Mouse (Mus musculus) layer of hippocampus, adult 18-20 months (tissue): ENCODE results near the gene Ggt6. TPM values are rescaled to one million over a fixed set of nuclear protein-coding genes. Genes with fewer than 3 reads are reported as not detected.
A peak's percentile ranks its signal among the peaks of the same experiment; 100 is the strongest.
"Not testable (repeated sequence)": the region's sequence is repeated elsewhere in the genome, so short reads cannot be mapped to it uniquely, and the experiment has no call there.

ENCODE experiments used
- DNase-seq, 2 experiments: peaks; one replicate each; pipeline ENCODE4 v3.0.0; 2022; ENCODE audit warnings: low spot score in 2 of 2
- total RNA-seq, 2 experiments: library from RNA; stranded (reverse); gene quantifications; 2 replicates each; pipeline ENCODE4 v1.2.3; 2021

Ggt6 gene
- total RNA-seq, 2 experiments from 2014 or later: 0.25 TPM; not detected in 1

- no peak for DNase-seq
These were observed 24.7 kb upstream of the Ggt6 start for GRCm38 (mm10) chr11:72410521-72411092.

DNA sequence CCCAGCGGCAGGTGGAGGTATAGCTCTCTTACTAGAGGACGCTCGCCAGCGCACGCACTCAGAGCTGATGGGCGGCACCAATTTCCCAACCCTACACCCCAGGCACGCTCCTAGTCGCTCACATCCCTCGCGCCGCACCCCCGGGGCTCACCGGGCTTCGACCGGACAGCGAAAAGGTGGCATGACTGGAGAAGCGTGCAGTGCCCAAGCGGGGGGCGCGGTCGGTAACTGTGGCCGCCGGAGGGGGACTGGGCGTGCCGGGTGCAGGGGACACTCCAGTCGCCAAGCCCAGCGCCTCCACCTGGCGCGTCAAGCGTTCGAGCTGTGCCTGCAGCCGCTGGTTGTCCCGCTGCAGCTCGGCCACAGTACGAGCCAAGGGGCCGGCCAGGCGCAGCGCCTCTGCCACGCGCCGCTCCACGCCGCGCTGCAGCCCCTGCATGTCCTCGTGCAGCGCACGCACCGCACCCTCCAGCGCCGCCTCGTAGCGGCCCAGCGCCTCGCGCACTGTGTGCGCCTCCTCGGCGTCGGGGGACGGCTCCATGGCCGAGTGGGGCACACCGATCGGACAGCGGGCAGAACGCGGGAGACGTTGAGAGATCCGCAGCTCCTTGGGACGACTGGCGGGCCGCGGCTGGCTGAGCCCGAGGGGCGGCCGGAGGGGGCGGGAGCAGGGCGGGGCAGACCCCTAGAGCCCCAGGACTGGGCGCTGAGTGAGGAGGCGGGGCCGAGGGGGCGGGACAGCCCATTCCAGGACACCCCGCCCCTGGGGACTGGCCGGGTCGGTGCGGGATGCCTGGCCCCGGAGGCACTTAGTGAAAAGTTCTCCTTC lies 24.0 kb upstream of the Ggt6 start, which contains the start of gene Smtnl2:
Gene Smtnl2, minus strand, starts transcription at position 621 of the 829 bp plus-strand sequence.
- peak in 1 of 2 experiments; percentile 36 for DNase-seq

- no peak for DNase-seq
These were observed 23.4 kb upstream of the Ggt6 start for GRCm38 (mm10) chr11:72411945-72412344.

- no peak for DNase-seq
These were observed 22.3 kb upstream of the Ggt6 start for GRCm38 (mm10) chr11:72413016-72413415.

DNA sequence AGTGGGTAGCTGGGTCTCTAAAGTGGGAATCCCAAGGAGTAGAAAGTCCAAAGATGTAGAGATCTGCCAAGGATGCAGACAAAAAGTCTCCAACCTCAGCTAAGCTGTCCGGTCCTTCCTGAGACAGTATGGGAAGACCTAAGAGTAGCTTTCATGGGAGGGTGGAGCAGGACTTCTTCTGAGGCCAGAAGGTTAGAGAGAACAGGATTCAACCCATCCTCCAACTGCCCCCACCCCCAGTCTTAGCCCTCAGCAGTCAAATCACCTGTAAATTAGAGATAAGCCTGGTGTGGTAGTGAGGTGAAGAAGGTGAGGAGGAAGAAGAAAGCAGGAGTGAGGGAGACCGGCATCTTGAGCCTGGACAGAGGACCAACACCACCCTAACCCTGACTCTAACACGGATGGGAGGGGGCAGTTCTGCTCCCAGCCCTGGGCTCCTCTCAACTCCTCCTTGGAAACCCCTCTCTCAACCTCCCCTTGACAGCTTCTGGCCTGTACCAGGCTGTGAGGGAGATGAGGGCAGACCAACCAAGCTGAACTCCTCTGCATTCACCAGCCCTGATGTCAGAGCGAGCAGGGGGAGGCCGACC lies 21.6 kb upstream of the Ggt6 start:
- DNase-seq: no peak

GRCm38 (mm10) chr11:72415155-72415554 lies 20.2 kb upstream of the Ggt6 start:
- no peak for DNase-seq

- no peak for DNase-seq
These were observed 18.7 kb upstream of the Ggt6 start for GRCm38 (mm10) chr11:72416666-72417065.

GRCm38 (mm10) chr11:72417376-72417775 lies 17.9 kb upstream of the Ggt6 start:
- DNase-seq: no peak

- DNase-seq: no peak
These were observed 17.1 kb upstream of the Ggt6 start for GRCm38 (mm10) chr11:72418227-72418626.

DNA sequence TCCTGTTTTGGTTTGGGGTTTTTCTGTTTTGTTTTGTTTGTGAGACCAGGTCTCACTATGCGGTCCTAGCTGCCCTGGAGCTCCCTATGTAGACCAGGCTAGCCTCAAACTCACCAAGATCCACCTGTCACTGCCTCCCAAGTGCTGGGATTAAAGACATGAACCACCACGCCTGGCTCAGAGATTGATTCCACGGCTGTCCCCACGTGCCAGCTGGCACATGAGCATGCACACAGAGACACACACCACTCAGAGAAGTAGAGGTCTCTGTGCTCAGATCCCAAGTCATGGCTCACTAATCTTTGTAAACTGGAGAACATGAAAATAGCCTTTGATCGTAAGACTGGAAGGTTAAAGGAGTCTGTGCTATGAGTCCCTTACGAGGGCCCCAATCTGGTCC lies 16.3 kb upstream of the Ggt6 start:
- no peak for DNase-seq

- peak in 1 of 2 experiments; percentile 79 for DNase-seq
These were observed 14.7 kb upstream of the Ggt6 start for GRCm38 (mm10) chr11:72420460-72421122.

DNA sequence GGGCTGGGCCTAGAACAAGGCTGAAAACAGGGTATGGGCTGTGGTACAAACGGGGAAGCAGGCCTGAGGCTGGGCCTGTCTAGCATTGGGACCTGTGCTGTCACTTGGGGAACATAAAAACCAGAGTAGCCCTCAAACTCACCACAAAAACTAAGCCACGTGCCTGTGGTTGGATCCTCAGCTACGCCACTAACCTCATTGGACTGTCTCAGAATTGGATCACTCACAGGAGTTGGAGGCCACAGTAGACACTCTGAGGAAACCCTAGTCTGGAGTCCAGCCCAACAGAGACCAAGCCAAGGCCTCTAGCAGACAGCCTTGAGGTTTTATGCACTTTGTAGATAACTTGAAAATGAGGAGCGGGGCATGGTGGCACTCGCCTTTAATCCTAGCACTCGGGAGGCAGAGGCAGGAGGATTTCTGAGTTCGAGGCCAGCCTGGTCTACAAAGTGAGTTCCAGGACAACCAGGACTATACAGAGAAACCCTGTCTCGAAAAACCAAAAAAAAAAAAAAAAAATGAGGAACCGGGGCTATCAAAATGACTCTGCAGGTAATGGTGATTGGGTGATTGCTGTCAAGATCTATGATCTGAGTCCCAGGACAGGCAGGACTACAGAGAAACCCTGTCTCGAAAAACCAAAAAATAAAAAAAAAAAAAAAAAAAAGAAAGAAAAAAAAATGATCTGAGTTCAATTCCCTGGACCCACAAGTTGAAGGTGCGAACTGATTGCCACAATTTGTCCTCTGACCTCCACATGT lies 13.6 kb upstream of the Ggt6 start:
- no peak for DNase-seq

DNA sequence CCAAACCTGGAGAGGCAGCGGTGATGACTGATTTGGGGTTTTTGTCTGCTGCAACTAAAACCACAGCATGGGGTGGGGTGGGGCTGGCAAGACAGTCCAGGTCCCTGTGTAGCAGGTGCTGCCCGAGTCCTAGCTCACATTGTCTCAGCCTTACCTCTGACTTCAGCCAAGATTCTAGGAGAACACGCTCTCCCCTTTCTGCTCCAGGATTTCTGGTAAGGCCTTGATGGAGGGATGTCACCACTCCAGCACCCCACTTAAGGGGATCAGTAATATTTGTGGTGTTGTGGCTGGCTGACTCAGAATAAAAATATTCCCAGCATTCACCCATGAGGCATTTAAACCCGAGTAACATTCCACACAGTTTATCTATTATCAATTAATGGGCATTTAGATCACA lies 11.6 kb upstream of the Ggt6 start:
- DNase-seq: no peak

- DNase-seq: no peak
These were observed 10.1 kb upstream of the Ggt6 start for GRCm38 (mm10) chr11:72425201-72425600.

DNA sequence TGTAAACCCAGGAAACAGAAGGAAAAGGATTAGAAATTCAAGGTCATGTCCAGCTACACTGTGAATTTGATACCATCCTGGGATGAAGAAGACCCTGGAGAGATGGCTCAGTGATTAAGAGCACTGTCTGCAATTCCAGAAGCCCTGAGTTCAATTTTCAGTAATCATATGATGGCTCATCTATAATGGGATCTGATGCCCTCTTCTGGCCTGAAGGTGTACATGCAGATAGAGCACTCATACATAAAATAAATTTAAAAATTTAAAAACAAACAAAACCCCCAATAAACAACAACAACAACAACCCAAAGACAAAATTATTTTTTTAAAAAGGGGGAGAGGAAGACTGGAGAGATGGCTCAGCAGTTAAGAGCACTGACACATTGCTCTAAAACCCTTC lies 8.4 kb upstream of the Ggt6 start:
- peak in 1 of 2 experiments; percentile 14 for DNase-seq

DNA sequence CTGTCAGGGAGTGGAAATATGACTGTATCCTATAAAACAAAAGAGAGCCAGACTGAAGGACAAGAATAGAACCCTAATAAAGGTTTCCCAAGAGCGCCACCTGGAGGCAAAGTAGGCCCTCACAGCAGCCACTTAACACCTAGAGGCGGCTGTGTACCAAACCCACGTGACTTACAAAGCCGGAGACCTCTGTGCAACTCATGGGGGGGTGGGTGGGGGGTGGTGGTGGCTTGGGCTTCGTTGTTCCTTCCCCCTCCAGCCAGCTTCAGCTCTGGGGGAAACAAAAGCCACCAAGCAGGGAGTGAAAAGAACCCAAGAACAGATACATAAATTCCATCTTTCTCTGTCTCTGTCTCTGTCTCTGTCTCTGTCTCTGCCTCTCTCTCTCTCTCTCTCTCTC lies 6.6 kb upstream of the Ggt6 start:
- DNase-seq: peak; percentile 56 to 87

- peak; percentile 73 to 91 for DNase-seq
These were observed 6.0 kb upstream of the Ggt6 start for GRCm38 (mm10) chr11:72429288-72429690.

DNA sequence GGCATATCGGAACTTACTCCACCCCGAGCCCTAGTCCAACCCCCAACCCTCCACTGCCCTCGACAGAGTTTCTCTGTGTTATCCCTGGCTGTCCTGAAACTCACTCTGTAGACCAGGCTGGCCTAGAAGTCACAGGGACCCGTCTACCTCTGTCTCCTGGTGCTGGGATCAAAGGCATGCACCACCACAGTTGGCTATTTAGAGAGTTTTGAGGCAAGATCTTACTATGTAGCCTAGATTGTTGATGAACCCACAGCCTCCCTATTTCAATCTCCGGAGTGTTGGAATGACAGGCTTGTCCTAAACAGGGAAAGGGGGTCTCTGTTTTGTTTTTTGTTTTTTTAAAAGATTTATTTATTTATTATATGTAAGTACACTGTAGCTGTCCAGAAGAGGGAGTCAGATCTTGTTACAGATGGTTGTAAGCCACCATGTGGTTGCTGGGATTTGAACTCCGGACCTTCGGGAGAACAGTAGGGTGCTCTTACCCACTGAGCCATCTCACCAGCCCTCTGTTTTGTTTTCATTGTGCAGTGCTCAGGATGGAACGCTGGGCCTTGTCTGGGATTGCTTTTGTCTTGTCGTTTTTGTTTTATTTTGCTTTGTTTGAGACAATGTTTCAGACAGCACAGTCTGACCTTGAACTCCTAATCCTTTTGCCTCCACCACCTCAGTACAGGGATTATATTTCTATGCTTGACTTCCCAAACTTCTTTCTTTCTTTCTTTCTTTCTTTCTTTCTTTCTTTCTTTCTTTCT lies 4.8 kb upstream of the Ggt6 start:
- DNase-seq: not testable (repeated sequence)

DNA sequence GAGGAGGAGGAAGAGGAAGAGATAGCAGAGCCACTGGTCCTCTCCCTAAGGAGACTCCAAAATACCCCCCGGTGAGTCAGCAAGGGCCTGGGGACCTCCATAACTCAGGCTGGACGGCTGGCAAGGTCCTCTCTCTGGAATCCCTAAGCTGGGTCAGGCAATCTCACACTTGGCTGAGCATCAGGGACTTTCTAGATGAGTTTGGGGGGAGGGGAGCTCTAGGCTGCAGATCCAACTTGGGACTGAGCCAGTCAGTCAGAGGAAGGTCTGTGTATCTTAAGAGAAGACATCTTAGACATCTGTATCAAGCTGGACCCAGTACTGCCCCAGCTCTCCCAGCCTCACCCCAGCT lies 344 bp downstream of the Ggt6 start:
- peak in 1 of 2 experiments; percentile 11 for DNase-seq

DNA sequence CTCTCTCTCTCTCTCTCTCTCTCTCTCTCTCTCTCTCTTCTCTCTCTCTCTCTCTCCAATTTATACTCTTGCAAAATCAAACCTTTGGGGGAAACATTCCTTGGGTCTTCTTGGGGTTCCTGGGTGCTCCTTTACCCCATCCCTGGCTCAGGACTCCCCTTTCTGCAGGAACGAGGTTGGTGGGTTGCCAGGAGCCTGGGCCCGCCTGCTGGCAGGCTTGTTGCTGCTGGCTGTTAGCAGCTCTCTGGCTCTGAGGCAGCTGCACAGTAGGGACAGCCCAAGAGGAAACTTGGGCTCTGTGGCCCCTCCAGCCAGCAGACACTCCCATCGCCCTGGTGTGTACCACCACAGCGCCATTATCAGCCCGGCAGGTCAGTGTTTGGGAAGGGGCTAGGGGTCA lies 945 bp downstream of the Ggt6 start:
- no peak for DNase-seq
